Mouse (Mus musculus) CD8-positive naive resting alpha-beta T cell, adult 2 months (primary cell): ENCODE measurements around the gene Bmp6.

Source experiments
- DNase-seq, 2 experiments: peaks; one replicate each; pipeline ENCODE4 v3.0.0; 2022; ENCODE audit warnings: low read depth in 2 of 2, low spot score in 2 of 2

Gene Bmp6

DNA sequence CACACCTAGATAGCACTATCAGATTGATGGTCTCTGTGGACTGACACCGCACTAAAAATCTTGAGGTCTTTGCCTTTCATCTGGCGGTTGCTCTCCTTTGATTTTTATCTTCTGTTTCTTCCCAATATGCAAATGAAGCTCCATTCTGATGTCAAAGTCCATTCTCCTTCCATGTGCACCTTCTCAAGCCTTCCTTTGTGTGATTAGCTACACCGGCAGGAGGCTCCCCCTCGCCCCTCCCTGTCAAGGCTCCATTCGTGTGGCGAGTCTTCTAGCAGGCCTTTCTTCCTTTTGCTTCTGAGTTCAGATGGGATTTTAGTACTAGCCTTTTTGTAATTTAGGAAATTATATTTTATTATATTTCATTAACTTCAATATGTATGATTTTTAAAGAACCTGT lies 80.4 kb downstream of the Bmp6 start:
- no peak for DNase-seq

GRCm38 (mm10) chr13:38429671-38430070 lies 84.8 kb downstream of the Bmp6 start:
- no peak for DNase-seq

- DNase-seq: no peak
These were observed 85.2 kb downstream of the Bmp6 start for GRCm38 (mm10) chr13:38430075-38430474.

GRCm38 (mm10) chr13:38434831-38435230 lies 89.9 kb downstream of the Bmp6 start:
- no peak for DNase-seq

DNA sequence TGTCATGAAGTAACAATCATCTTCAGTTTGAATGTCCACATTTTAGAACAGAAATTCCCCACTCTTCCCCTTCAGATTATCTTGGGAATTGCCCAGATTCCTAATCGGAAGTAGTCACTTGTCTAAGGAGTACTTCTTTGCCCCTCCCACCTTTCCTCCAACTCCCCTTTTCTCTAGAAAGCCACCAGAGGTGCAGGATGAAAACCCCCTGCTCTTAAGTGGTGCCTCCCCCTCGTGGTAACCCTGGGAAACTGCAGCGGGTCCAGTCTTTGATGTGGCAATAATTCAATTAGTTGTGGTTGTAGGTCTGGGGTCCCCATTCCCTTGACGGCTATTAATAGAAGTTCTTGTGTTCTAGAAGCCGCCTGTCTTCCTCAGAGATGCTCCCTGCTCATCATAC lies 93.0 kb downstream of the Bmp6 start:
- no peak for DNase-seq

DNA sequence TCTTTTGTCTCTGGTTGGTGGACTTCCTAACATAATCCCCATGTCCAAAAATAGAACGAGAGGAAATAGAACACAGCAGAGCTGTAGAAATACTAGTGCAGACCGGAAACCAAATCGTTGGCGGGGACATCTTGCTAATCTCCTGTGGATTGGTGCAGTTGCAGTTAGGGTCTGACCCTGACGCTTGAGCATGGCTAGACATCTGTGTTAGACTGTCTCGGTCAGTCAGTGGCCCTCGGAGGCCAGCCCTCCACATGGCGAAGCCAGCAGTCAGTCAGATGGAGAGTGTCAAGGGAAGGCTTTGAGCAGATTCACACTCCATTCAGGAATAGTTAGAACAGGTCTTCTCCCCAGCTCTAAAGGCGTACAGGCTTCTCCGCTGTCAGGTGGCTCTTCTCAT lies 95.3 kb downstream of the Bmp6 start:
- no peak for DNase-seq

DNA sequence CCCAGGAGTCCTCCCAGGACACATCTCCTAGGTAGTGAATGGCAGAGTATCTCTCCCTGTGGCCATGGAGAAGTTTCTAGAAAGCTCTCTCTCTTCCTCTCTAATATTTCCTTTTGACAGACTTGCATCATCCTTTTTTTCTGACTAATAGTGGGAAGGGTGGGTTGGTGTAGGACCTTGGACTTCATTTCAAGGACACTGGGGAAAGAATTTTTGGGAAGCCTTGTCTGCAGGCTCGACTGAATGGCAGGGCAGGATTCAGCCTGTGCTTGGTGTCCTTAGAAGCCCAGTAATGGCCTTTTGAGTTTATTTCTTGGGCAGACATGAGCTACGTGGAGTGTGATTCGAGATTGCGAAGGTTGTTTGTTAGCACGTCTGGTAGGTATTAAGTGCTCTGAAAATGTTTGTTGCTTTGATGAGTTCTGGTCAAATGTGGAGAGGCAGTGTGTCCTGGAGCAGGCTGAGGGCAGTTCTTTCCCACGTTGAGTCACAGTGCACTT lies 103.7 kb downstream of the Bmp6 start:
- DNase-seq: no peak

GRCm38 (mm10) chr13:38450051-38450971 lies 105.4 kb downstream of the Bmp6 start:
- DNase-seq: no peak

DNA sequence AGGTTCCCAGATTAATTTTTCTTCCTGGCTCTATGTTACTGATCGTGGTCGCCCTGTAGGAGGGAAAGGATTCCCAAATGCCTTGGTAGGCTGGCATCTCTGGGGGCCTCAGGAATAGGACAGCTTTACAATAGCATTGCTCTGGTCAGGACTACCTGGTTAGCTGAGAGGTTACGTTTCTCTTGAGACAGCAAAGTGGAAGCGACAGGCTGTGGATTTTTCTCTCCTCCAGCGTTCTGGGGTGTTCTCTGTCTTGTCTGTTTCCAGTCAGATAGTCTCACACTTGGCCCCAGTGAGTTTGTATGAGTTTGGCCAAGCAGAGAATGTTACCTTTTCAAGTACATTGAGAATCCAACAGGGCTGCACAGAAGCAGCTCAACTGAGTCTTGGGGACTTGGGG lies 106.5 kb downstream of the Bmp6 start:
- no peak for DNase-seq

- no peak for DNase-seq
These were observed 118.5 kb downstream of the Bmp6 start for GRCm38 (mm10) chr13:38463410-38463809.

- no peak for DNase-seq
These were observed 126.0 kb downstream of the Bmp6 start for GRCm38 (mm10) chr13:38470882-38471281.

DNA sequence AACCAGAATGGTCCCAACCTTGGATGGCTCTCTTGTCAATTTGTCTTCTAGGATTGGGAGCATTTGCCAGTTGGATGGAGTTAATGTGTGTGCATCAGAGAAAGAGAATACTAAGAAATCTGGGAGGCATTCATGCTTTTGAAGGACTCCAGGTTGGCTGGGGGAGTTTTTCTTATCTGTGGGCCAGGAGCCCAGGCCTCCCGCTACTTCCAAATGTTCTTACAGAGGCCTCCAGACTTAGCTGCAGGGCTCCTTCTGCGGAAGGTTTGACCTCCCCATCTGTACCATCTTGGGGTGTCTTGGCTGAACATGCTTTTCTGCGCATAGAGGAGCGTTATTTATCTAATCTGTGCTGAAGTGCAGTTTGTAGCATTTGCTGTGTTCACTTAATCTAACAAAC lies 127.7 kb downstream of the Bmp6 start:
- no peak for DNase-seq

DNA sequence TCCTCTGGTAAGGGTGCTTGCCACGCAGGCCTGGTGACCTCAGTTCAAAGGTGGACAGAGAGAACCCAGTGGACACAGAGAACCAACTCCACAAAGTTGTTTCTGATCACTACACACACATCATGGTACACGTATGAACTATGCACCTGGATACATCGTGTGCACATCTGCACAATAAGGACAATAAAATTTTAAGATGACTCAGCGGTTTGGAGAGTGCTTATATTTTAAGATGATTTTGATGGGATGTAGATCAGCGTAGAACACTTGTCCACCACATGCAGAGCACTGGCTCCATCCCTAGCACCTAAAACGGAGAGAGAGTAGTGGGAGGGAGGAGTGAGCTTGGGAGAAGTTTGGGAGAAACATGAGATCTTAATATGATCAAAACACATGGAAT lies 128.6 kb downstream of the Bmp6 start:
- no peak for DNase-seq

- no peak for DNase-seq
These were observed 132.0 kb downstream of the Bmp6 start for GRCm38 (mm10) chr13:38476936-38477335.

DNA sequence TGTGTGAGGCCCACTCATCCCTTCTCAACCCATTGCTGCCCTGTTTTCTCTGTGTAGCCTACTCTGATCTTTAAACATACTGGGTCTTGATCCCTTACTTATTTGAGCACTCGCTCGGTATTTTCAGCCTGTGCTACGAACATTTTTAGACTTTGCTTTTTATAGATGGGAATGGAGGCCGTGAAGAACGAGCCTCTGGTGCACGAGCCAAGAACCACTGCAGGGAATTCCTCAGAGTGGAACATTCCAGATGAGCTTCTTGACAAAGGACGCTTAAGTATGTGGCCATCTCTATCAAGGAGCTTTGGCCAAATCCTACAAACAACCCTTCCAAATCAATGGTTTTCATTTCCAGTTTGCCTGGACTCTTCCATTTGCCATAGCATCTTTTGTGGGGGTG lies 136.1 kb downstream of the Bmp6 start:
- DNase-seq: no peak

GRCm38 (mm10) chr13:38484701-38485100 lies 139.8 kb downstream of the Bmp6 start:
- DNase-seq: no peak

- DNase-seq: no peak
These were observed 141.9 kb downstream of the Bmp6 start for GRCm38 (mm10) chr13:38486767-38487166.

DNA sequence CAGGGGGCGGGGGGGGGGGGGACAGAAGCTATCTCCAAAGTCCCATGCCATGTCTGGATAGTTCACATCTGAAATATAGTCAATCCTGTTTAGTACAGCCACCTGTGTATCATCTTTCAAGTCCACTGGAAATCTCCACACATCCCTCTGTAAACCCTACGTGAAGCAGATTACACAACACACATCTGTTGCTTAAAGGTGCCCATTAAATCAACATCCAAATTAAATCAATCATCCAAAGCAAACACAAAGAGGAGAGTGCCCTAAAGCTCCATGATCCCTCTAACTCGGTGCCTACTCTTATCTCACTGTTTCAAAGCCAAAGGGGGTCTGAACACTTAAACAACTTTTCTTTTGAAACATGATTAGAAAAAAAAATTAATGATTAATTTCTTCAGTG lies 151.8 kb downstream of the Bmp6 start:
- no peak for DNase-seq

DNA sequence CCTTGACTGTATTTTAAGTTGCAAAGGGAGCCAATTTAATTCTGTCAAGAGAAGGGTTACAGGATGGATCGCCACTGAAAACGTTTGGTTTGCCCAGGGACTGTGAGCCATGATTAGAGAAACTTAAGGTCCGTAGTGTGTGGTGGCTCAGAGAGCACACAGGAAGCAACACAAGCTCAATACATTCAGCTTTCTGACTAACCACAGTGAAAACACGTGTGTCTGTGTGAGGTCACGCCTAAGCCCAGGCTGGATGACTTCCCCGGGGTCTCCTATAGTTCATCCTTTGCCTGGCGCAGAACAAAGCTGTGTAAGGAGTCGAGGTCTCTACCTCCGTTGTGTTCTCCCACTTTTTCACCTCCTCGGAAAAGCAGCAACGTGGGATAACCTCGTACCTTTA lies 156.4 kb downstream of the Bmp6 start:
- DNase-seq: no peak

DNA sequence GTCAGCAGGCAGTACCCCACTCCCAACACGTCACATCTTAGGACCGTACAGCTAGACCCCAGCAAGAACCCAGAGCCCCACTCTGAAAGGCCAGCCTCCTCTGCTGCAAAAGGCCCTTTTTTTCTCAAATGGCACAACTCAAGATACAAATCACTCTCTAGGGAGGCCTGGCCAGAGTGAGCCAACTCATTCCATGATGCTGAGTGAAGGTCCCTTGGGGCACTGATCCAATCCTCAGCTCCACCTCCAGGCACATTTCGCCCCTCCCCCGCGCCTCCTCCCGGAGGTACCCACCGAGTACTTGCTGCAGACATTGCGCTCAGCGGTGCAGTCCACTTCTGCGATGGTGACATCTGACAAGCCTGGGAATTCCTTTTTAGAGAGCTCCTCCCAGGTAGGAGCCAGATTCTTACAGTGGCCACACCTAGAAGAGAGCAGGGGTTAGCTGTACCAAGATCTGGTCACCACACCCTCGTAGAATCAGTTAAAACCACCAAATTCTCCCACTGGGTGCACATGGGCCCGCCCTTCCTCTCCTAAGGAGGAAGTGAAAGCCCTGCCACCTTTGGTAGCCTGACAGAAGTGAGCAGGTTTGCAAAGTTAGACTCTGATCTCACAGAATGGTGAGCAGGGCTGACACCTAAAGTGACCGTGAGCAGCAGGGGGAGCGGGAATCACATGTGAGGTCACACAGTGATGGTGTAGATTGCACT lies 158.4 kb downstream of the Bmp6 start:
- DNase-seq: peak in 1 of 2 experiments; percentile 3

GRCm38 (mm10) chr13:38506320-38506719 lies 161.4 kb downstream of the Bmp6 start:
- no peak for DNase-seq

DNA sequence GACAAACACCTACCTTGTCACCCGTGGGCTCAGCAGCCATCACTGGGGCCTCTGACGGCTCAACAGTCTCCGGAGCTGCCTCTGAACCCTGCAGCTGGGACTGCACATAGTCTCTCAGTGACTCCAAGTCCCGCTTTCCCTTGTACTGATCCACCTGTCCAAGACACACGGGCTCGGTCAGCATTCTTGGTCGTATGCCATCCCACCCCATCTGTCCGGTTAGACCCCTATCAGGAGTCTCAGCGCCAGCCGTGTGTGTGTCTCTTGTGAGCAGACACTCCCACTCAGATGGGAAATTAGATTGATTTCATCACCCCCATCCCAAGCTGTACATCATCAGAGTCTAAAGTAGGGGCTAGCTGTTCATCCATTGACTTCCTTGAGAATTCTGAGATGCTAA lies 162.0 kb downstream of the Bmp6 start:
- no peak for DNase-seq
